ENCODE assay signal across 16 mouse cellular contexts in genomic region chr19:28793307-28793706, GRCm38 (mm10). TPM values are rescaled to one million over a fixed set of nuclear protein-coding genes. Genes with fewer than 3 reads are reported as not detected.
"Had no signal": no experiment of that assay in that cellular context is flagged by ENCODE, and none has a peak within 500 bp of the region (broad histone marks: within the 10 kb centered on the region; RNA-seq: fewer than 3 reads in every experiment).

No protein-coding gene starts in this region.

- H3K9me3 ChIP-seq: limb, embryonic 15.5 days; liver, embryonic 12.5 days; midbrain, embryonic 10.5 days; midbrain, embryonic 15.5 days; neural tube, embryonic 13.5 days; stomach, embryonic 15.5 days had no signal

- H3K27me3 ChIP-seq: limb, embryonic 15.5 days; liver, embryonic 12.5 days; midbrain, embryonic 15.5 days; neural tube, embryonic 13.5 days; stomach, embryonic 15.5 days had no signal

- H3K4me1 ChIP-seq: limb, embryonic 15.5 days; liver, embryonic 12.5 days; midbrain, embryonic 10.5 days; midbrain, embryonic 15.5 days; stomach, embryonic 15.5 days had no signal

- DNase-seq: kidney, postnatal 14 days; lung, embryonic 14.5 days; lung, postnatal 10 days; lung, postnatal 4 days; retina, postnatal 1 day; right cerebral cortex, postnatal 4 days; thymus, adult 2 months; thymus, postnatal 25 days had no signal

- H3K4me2 ChIP-seq: limb, embryonic 15.5 days; liver, embryonic 12.5 days; lung, embryonic 14.5 days; midbrain, embryonic 15.5 days; neural tube, embryonic 13.5 days; stomach, embryonic 15.5 days had no signal

- H3K4me3 ChIP-seq: limb, embryonic 15.5 days; liver, embryonic 12.5 days; midbrain, embryonic 10.5 days; midbrain, embryonic 15.5 days; neural tube, embryonic 13.5 days; stomach, embryonic 15.5 days had no signal

- H3K27ac ChIP-seq: limb, embryonic 15.5 days; liver, embryonic 12.5 days; midbrain, embryonic 10.5 days; midbrain, embryonic 15.5 days; neural tube, embryonic 13.5 days; stomach, embryonic 15.5 days had no signal

- H3K36me3 ChIP-seq: limb, embryonic 15.5 days; liver, embryonic 12.5 days; midbrain, embryonic 10.5 days; midbrain, embryonic 15.5 days; neural tube, embryonic 13.5 days; stomach, embryonic 15.5 days had no signal

- ATAC-seq: liver, embryonic 12.5 days; midbrain, embryonic 15.5 days had no signal

- H3K9ac ChIP-seq: limb, embryonic 15.5 days; liver, embryonic 12.5 days; lung, embryonic 14.5 days; midbrain, embryonic 15.5 days; neural tube, embryonic 13.5 days; stomach, embryonic 15.5 days had no signal

RNA-seq across cellular contexts. Expression of gene Slc1a1, which starts 41.5 kb away (rescaled TPM):
- total RNA-seq: megakaryocyte, adult 5-6 weeks; monocyte, adult 5-6 weeks had no signal
